Comparison of ENCODE assay signal across 22 mouse cellular contexts in the genomic region with DNA sequence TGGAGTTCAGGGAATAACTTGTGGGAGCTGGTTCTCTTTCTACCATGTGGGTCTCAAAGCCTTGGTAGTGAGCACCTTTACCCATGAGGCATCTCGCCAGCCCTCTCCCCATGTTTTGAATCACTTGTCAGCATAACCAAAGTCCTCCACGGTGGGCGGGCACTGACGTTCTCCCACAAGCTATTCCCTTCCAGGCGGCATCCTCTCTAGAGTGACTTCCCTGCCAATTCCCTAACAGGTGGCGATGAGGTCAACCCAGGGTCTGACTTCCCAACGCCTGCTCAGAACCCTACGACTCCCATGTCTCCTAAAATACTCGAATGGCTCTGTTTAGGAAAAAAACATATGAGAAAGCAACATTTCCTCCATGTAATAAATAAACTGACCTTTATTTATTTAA. TPM values are rescaled to one million over a fixed set of nuclear protein-coding genes. Genes with fewer than 3 reads are reported as not detected.
"Had no signal": no experiment of that assay in that cellular context is flagged by ENCODE, and none has a peak within 500 bp of the region (broad histone marks: within the 10 kb centered on the region; RNA-seq: fewer than 3 reads in every experiment).

No protein-coding gene starts in this region.

- H3K4me3 ChIP-seq: limb, embryonic 12.5 days; liver, embryonic 12.5 days; liver, embryonic 15.5 days; neural tube, embryonic 12.5 days; neural tube, embryonic 15.5 days had no signal

- H3K4me1 ChIP-seq: limb, embryonic 12.5 days; neural tube, embryonic 12.5 days; neural tube, embryonic 15.5 days had no signal

- H3K9me3 ChIP-seq: limb, embryonic 12.5 days; liver, embryonic 12.5 days; liver, embryonic 15.5 days; neural tube, embryonic 12.5 days; neural tube, embryonic 15.5 days had no signal

- DNase-seq: liver; lung, adult 18-20 months; lung, postnatal 14 days; lung, postnatal 4 days; midbrain, embryonic 14.5 days; right cerebral cortex, adult 18-20 months; right cerebral cortex, postnatal 14 days; right cerebral cortex, postnatal 4 days; thymus, adult 2 months; thymus, postnatal 14 days; thymus, postnatal 4 days had no signal

- H3K9ac ChIP-seq: limb, embryonic 12.5 days; liver, embryonic 12.5 days; liver, embryonic 15.5 days; neural tube, embryonic 12.5 days; neural tube, embryonic 15.5 days had no signal

- H3K36me3 ChIP-seq: limb, embryonic 12.5 days; liver, embryonic 12.5 days; liver, embryonic 15.5 days; neural tube, embryonic 12.5 days; neural tube, embryonic 15.5 days had no signal

- H3K27ac ChIP-seq: hindbrain, postnatal 0 days; limb, embryonic 12.5 days; liver, embryonic 12.5 days; liver, embryonic 15.5 days; neural tube, embryonic 12.5 days; neural tube, embryonic 15.5 days; stomach, postnatal 0 days had no signal

- H3K4me2 ChIP-seq: limb, embryonic 12.5 days; liver, embryonic 12.5 days; liver, embryonic 15.5 days; midbrain, embryonic 11.5 days; neural tube, embryonic 12.5 days; neural tube, embryonic 15.5 days had no signal

- ATAC-seq: hindbrain, postnatal 0 days; inflammation-experienced regulatory T-cells, adult 6 months; intestine, embryonic 16.5 days; liver, embryonic 12.5 days had no signal

- H3K27me3 ChIP-seq: limb, embryonic 12.5 days; neural tube, embryonic 12.5 days; neural tube, embryonic 15.5 days had no signal

RNA-seq across cellular contexts. Expression of gene Pmel, which starts 46.2 kb away (rescaled TPM):
- total RNA-seq: megakaryocyte-erythroid progenitor cell, adult 5-6 weeks had no signal
